Comparison of ENCODE assay signal across 29 mouse cellular contexts in the genomic region with DNA sequence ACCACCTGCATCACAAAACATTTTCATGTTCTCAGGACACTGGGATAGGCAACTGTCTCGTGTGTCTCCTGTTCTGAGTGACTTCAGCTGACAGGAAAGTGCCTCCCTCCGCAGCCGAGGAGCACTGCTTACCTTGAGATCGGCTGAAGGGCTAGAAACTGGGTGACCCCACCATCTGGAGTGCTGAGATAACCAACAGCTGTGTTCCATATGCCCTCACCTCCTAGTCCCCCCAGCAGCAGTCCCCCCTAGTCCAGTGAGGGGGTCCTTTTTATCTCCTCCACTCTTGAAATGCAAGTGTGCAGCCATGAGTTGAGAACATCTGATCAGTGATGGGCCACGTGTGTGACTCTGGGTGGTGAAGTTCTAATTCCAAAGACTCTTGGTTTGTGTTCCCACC. TPM values are rescaled to one million over a fixed set of nuclear protein-coding genes. Genes with fewer than 3 reads are reported as not detected.
A peak's percentile ranks its signal among the peaks of the same experiment; 100 is the strongest.
DNase-seq lines count a peak whose midpoint lies in the region; ATAC-seq and TF ChIP-seq lines count a peak whose summit lies in the region.
"Had no signal": no experiment of that assay in that cellular context is flagged by ENCODE, and none has a peak within 500 bp of the region (broad histone marks: within the 10 kb centered on the region; RNA-seq: fewer than 3 reads in every experiment).

No protein-coding gene starts in this region.

- no peak overlapping the region for H3K27ac ChIP-seq in midbrain, embryonic 11.5 days (ENCODE audit: low read depth, low read length)
- H3K27ac ChIP-seq in midbrain, embryonic 13.5 days: no peak overlapping the region
- H3K27ac ChIP-seq in liver, embryonic 14.5 days: no peak overlapping the region
- H3K27ac ChIP-seq: embryonic facial prominence, embryonic 12.5 days; embryonic facial prominence, embryonic 15.5 days; gastrocnemius, adult 2 months; heart, embryonic 15.5 days; hindbrain, embryonic 10.5 days; hindbrain, embryonic 13.5 days had no signal

- no peaks in the 10 kb centered on the region for H3K4me1 ChIP-seq in midbrain, embryonic 11.5 days (ENCODE audit: control insufficient read depth, insufficient read depth, low read length)
- H3K4me1 ChIP-seq in midbrain, embryonic 13.5 days (replicated peaks): no peaks in the 10 kb centered on the region
- H3K4me1 ChIP-seq in liver, embryonic 14.5 days (replicated peaks; ENCODE audit: control insufficient read depth in 2 of 2, insufficient read depth in 2 of 2, low read length in 1 of 2): peaks cover 6 to 13% of the 10 kb centered on the region in 2 experiments
- H3K4me1 ChIP-seq: embryonic facial prominence, embryonic 15.5 days; heart, embryonic 15.5 days; hindbrain, embryonic 13.5 days had no signal

- H3K9me3 ChIP-seq in midbrain, embryonic 11.5 days (ENCODE audit: control insufficient read depth, low read length): no peaks in the 10 kb centered on the region
- no peaks in the 10 kb centered on the region for H3K9me3 ChIP-seq in midbrain, embryonic 13.5 days
- no peaks in the 10 kb centered on the region for H3K9me3 ChIP-seq in liver, embryonic 14.5 days (ENCODE audit: control insufficient read depth, low read length)
- H3K9me3 ChIP-seq: embryonic facial prominence, embryonic 12.5 days; embryonic facial prominence, embryonic 15.5 days; G1E; heart, embryonic 12.5 days; heart, embryonic 15.5 days; hindbrain, embryonic 10.5 days; hindbrain, embryonic 13.5 days had no signal

- H3K9ac ChIP-seq in midbrain, embryonic 11.5 days (ENCODE audit: low read length): no peak overlapping the region
- no peak overlapping the region for H3K9ac ChIP-seq in midbrain, embryonic 13.5 days (replicated peaks)
- no peak overlapping the region for H3K9ac ChIP-seq in liver, embryonic 14.5 days (replicated peaks)
- H3K9ac ChIP-seq: embryonic facial prominence, embryonic 12.5 days; embryonic facial prominence, embryonic 15.5 days; forebrain, postnatal 0 days; heart, embryonic 12.5 days; heart, embryonic 15.5 days; hindbrain, embryonic 13.5 days had no signal

- H3K4me2 ChIP-seq in midbrain, embryonic 11.5 days: no peak overlapping the region
- H3K4me2 ChIP-seq in midbrain, embryonic 13.5 days (replicated peaks): no peak overlapping the region
- no peak overlapping the region for H3K4me2 ChIP-seq in liver, embryonic 14.5 days (ENCODE audit: low read depth)
- H3K4me2 ChIP-seq: embryonic facial prominence, embryonic 12.5 days; embryonic facial prominence, embryonic 15.5 days; heart, embryonic 12.5 days; heart, embryonic 15.5 days; hindbrain, embryonic 13.5 days had no signal

- no peak overlapping the region for H3K4me3 ChIP-seq in midbrain, embryonic 11.5 days (ENCODE audit: low read depth, low read length)
- H3K4me3 ChIP-seq in midbrain, embryonic 13.5 days (replicated peaks): no peak overlapping the region
- H3K4me3 ChIP-seq in liver, embryonic 14.5 days (ENCODE audit: insufficient read depth in 1 of 2, low read depth in 2 of 2, low read length in 2 of 2): no peak overlapping the region
- H3K4me3 ChIP-seq: embryonic facial prominence, embryonic 12.5 days; embryonic facial prominence, embryonic 15.5 days; gastrocnemius, adult 2 months; heart, embryonic 12.5 days; heart, embryonic 15.5 days; hindbrain, embryonic 10.5 days; hindbrain, embryonic 13.5 days had no signal

- H3K27me3 ChIP-seq in midbrain, embryonic 11.5 days (ENCODE audit: control insufficient read depth, insufficient read depth, low read length): no peaks in the 10 kb centered on the region
- H3K27me3 ChIP-seq in midbrain, embryonic 13.5 days: no peaks in the 10 kb centered on the region
- no peaks in the 10 kb centered on the region for H3K27me3 ChIP-seq in liver, embryonic 14.5 days (ENCODE audit: control insufficient read depth, insufficient read depth, low read length)
- H3K27me3 ChIP-seq: embryonic facial prominence, embryonic 12.5 days; embryonic facial prominence, embryonic 15.5 days; heart, embryonic 15.5 days; hindbrain, embryonic 13.5 days; Patski had no signal

- H3K36me3 ChIP-seq in midbrain, embryonic 11.5 days (ENCODE audit: control insufficient read depth, insufficient read depth, low read length): no peaks in the 10 kb centered on the region
- no peaks in the 10 kb centered on the region for H3K36me3 ChIP-seq in midbrain, embryonic 13.5 days
- H3K36me3 ChIP-seq in liver, embryonic 14.5 days (replicated peaks; ENCODE audit: control insufficient read depth, insufficient read depth, low read depth): no peaks in the 10 kb centered on the region
- H3K36me3 ChIP-seq: embryonic facial prominence, embryonic 12.5 days; embryonic facial prominence, embryonic 15.5 days; G1E; heart, embryonic 12.5 days; heart, embryonic 15.5 days; hindbrain, embryonic 10.5 days; hindbrain, embryonic 13.5 days had no signal

- DNase-seq in midbrain, embryonic 11.5 days (ENCODE audit: low spot score, missing footprints): peak; percentile 51
- DNase-seq in liver, embryonic 14.5 days (ENCODE audit: low read depth in 3 of 3, low spot score in 3 of 3): no peak
- no peak for DNase-seq in gastrocnemius, adult 8-10 months (ENCODE audit: low spot score in 2 of 2)
- no peak for DNase-seq in T-cell, adult 2 months (ENCODE audit: low spot score)
- no peak for DNase-seq in embryo, embryonic 10.5 days (ENCODE audit: low spot score)
- DNase-seq: adrenal gland, adult 8-10 months; adrenal gland, postnatal 25 days; B cell, adult 2 months; cerebellum, adult 11-12 months; cerebellum, adult 8-10 months; cerebellum, postnatal 14 days; forebrain, postnatal 0 days; gastrocnemius, adult 2 months; gastrocnemius, postnatal 25 days; heart, adult 18-20 months; heart, postnatal 10 days; heart, postnatal 36 days had no signal

- no peak for ATAC-seq in midbrain, embryonic 11.5 days (ENCODE audit: low FRiP score)
- no peak for ATAC-seq in midbrain, embryonic 13.5 days
- ATAC-seq in liver, embryonic 14.5 days (ENCODE audit: insufficient read depth): peak; percentile 68
- 0 out of 2 replicates have a peak, but pooled peaks have one; percentile 9 for ATAC-seq in megakaryocyte progenitor cell, adult 5-6 weeks (replicated peaks; ENCODE audit: poor library complexity)
- ATAC-seq: forebrain, embryonic 14.5 days; forebrain, postnatal 0 days; hindbrain, embryonic 16.5 days; Patski had no signal

- TF ChIP-seq EP300 in liver, embryonic 14.5 days (IDR thresholded peaks at IDR 0.05; ENCODE audit: low read depth): 0 out of 2 replicates have a peak, but pooled peaks have one; percentile 46

- 70% methylated on average over 5 of the region's 5 CpGs for WGBS in midbrain, embryonic 11.5 days
- WGBS in midbrain, embryonic 13.5 days: 79% methylated on average over 5 of the region's 5 CpGs
- WGBS in liver, embryonic 14.5 days (ENCODE audit: insufficient replicate concordance): 11% methylated on average over 5 of the region's 5 CpGs

- TF ChIP-seq CTCF in liver, embryonic 14.5 days (IDR thresholded peaks at IDR 0.05; ENCODE audit: low read depth): no peak

RNA-seq across cellular contexts. Expression of a gene that starts 27.3 kb away (rescaled TPM):
- 96.1 and 101 TPM in 2 replicates for polyA plus RNA-seq in midbrain, embryonic 11.5 days (2014; fragmentation: Nextera tagmentation; extraction: Ambion mirVana)
- polyA plus RNA-seq in midbrain, embryonic 13.5 days (2015; fragmentation: Nextera tagmentation; extraction: Ambion mirVana): 93.6 and 104 TPM in 2 replicates
- 259 and 320 TPM in 2 replicates for polyA plus RNA-seq in liver, embryonic 14.5 days (2012; rRNA removed)
- 504 and 526 TPM in 2 replicates for polyA plus RNA-seq in liver, embryonic 14.5 days (2014; fragmentation: Nextera tagmentation; extraction: Ambion mirVana)
- 62.2 and 62.7 TPM in 2 replicates for total RNA-seq in megakaryocyte progenitor cell, adult 5-6 weeks (2015)
- total RNA-seq in megakaryocyte progenitor cell, adult 5-6 weeks (2017): 34.4 and 44.1 TPM in 2 replicates
- 100 to 1,000 TPM; 223 to 283 (median 240) TPM for total RNA-seq in gastrocnemius, adult 8-10 months (2022)

Comparison
In these comparisons a context has a peak if more than half of its experiments do, and no peak if none do; other contexts are left out.
1. ATAC-seq: peak in liver, embryonic 14.5 days (single experiment) and megakaryocyte progenitor cell, adult 5-6 weeks (single experiment); none in midbrain, embryonic 11.5 days (single experiment) and midbrain, embryonic 13.5 days (single experiment).